Comparison of ENCODE assay signal across 10 mouse cellular contexts in the genomic region with DNA sequence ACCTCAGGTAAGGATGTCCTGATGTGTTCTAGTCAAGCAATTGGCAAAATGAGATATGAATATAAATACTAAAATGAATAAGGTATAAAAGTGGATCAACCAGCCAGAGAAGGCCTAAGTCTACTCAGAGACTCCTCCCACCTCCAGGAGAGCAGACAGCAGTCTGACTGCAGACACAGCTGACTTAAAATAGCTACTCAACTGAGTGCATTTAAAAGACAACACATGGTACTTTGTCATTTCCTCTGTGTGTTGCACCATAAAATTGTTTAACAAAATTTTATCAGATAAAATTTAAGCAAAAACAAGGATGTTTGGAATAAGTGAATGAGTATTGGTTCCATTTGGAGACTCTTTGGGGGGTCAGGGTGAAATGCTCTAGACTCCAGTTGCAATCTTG.
DNase-seq lines count a peak whose midpoint lies in the region; ATAC-seq lines count a peak whose summit lies in the region.
"Had no signal": no experiment of that assay in that cellular context is flagged by ENCODE, and none has a peak within 500 bp of the region (broad histone marks: within the 10 kb centered on the region; RNA-seq: fewer than 3 reads in every experiment).

No protein-coding gene starts in this region.

- H3K9ac ChIP-seq in forebrain, embryonic 15.5 days (replicated peaks): no peak overlapping the region
- no peak overlapping the region for H3K9ac ChIP-seq in forebrain, embryonic 12.5 days
- no peak overlapping the region for H3K9ac ChIP-seq in intestine, embryonic 14.5 days (ENCODE audit: low read length)
- no peak overlapping the region for H3K9ac ChIP-seq in intestine, embryonic 16.5 days (ENCODE audit: low read depth, low read length)
- H3K9ac ChIP-seq in neural tube, embryonic 13.5 days: no peak overlapping the region
- H3K9ac ChIP-seq in neural tube, embryonic 15.5 days (replicated peaks): no peak overlapping the region

- H3K4me1 ChIP-seq in forebrain, embryonic 15.5 days: peaks cover 6% of the 10 kb centered on the region
- peaks cover 20% of the 10 kb centered on the region for H3K4me1 ChIP-seq in forebrain, embryonic 12.5 days
- H3K4me1 ChIP-seq in intestine, embryonic 14.5 days (replicated peaks; ENCODE audit: control insufficient read depth, insufficient read depth, low read length): peaks cover 15% of the 10 kb centered on the region
- H3K4me1 ChIP-seq in intestine, embryonic 16.5 days (ENCODE audit: control insufficient read depth, insufficient read depth, low read length): peaks cover 20% of the 10 kb centered on the region
- peaks cover 17% of the 10 kb centered on the region; the same call in 1 of the 2 replicates for H3K4me1 ChIP-seq in neural tube, embryonic 13.5 days (replicated peaks)
- peaks cover 24% of the 10 kb centered on the region for H3K4me1 ChIP-seq in neural tube, embryonic 15.5 days

- no peak for DNase-seq in intestine, embryonic 14.5 days (ENCODE audit: low spot score)
- no peak for DNase-seq in neural tube, embryonic 10.5 days (ENCODE audit: extremely low spot score, low spot score)
- DNase-seq in spleen, postnatal 10 days (ENCODE audit: low spot score in 2 of 2): no peak
- DNase-seq: kidney, adult 9 months; thymus, adult 2 months had no signal

- no peaks in the 10 kb centered on the region for H3K9me3 ChIP-seq in forebrain, embryonic 15.5 days
- H3K9me3 ChIP-seq in forebrain, embryonic 12.5 days: no peaks in the 10 kb centered on the region
- no peaks in the 10 kb centered on the region for H3K9me3 ChIP-seq in intestine, embryonic 14.5 days (ENCODE audit: control insufficient read depth, low read length)
- no peaks in the 10 kb centered on the region for H3K9me3 ChIP-seq in intestine, embryonic 16.5 days (ENCODE audit: control insufficient read depth, low read length)
- H3K9me3 ChIP-seq in neural tube, embryonic 13.5 days: no peaks in the 10 kb centered on the region
- no peaks in the 10 kb centered on the region for H3K9me3 ChIP-seq in neural tube, embryonic 15.5 days (replicated peaks)

- 0 out of 2 replicates have a peak overlapping the region, but pooled peaks have one; percentile 16 for H3K27ac ChIP-seq in forebrain, embryonic 15.5 days (replicated peaks)
- H3K27ac ChIP-seq in forebrain, embryonic 12.5 days: no peak overlapping the region; the same call in 1 of the 2 replicates
- H3K27ac ChIP-seq in intestine, embryonic 14.5 days (ENCODE audit: low read depth): 0 out of 2 replicates have a peak overlapping the region, but pooled peaks have one; percentile 14
- H3K27ac ChIP-seq in intestine, embryonic 16.5 days (ENCODE audit: low read length): no peak overlapping the region
- peak overlapping the region; percentile 43; the same call in 1 of the 2 replicates for H3K27ac ChIP-seq in neural tube, embryonic 13.5 days (replicated peaks)
- H3K27ac ChIP-seq in neural tube, embryonic 15.5 days (replicated peaks): peak overlapping the region; percentile 64; the same call in 1 of the 2 replicates

- ATAC-seq in forebrain, embryonic 15.5 days (replicated peaks): no peak
- ATAC-seq in forebrain, embryonic 12.5 days (ENCODE audit: low FRiP score): no peak
- ATAC-seq in intestine, embryonic 14.5 days (replicated peaks; ENCODE audit: low FRiP score, low TSS enrichment, low read depth): no peak
- no peak for ATAC-seq in intestine, embryonic 16.5 days
- no peak for ATAC-seq in neural tube, embryonic 13.5 days (ENCODE audit: low read depth)
- ATAC-seq in neural tube, embryonic 15.5 days (ENCODE audit: low FRiP score): no peak

- no peaks in the 10 kb centered on the region for H3K36me3 ChIP-seq in forebrain, embryonic 15.5 days
- H3K36me3 ChIP-seq in forebrain, embryonic 12.5 days (replicated peaks): no peaks in the 10 kb centered on the region
- no peaks in the 10 kb centered on the region for H3K36me3 ChIP-seq in intestine, embryonic 14.5 days (ENCODE audit: control insufficient read depth, insufficient read depth, low read length)
- H3K36me3 ChIP-seq in intestine, embryonic 16.5 days (ENCODE audit: control insufficient read depth, insufficient read depth, low read length): no peaks in the 10 kb centered on the region
- H3K36me3 ChIP-seq in neural tube, embryonic 13.5 days: 0 out of 2 replicates have a peak, but pooled peaks cover 3% of the 10 kb centered on the region
- no peaks in the 10 kb centered on the region for H3K36me3 ChIP-seq in neural tube, embryonic 15.5 days

- no peaks in the 10 kb centered on the region for H3K27me3 ChIP-seq in forebrain, embryonic 15.5 days
- no peaks in the 10 kb centered on the region for H3K27me3 ChIP-seq in forebrain, embryonic 12.5 days
- H3K27me3 ChIP-seq in intestine, embryonic 14.5 days (replicated peaks; ENCODE audit: control insufficient read depth, insufficient read depth, low read length): no peaks in the 10 kb centered on the region
- no peaks in the 10 kb centered on the region for H3K27me3 ChIP-seq in intestine, embryonic 16.5 days (replicated peaks; ENCODE audit: control insufficient read depth, insufficient read depth, low read length)
- no peaks in the 10 kb centered on the region for H3K27me3 ChIP-seq in neural tube, embryonic 13.5 days
- no peaks in the 10 kb centered on the region for H3K27me3 ChIP-seq in neural tube, embryonic 15.5 days (replicated peaks)

- no peak overlapping the region for H3K4me3 ChIP-seq in forebrain, embryonic 15.5 days
- H3K4me3 ChIP-seq in forebrain, embryonic 12.5 days (replicated peaks): no peak overlapping the region
- no peak overlapping the region for H3K4me3 ChIP-seq in intestine, embryonic 14.5 days (ENCODE audit: low read depth, low read length)
- no peak overlapping the region for H3K4me3 ChIP-seq in intestine, embryonic 16.5 days (ENCODE audit: low read length)
- no peak overlapping the region for H3K4me3 ChIP-seq in neural tube, embryonic 13.5 days
- H3K4me3 ChIP-seq in neural tube, embryonic 15.5 days (replicated peaks): no peak overlapping the region

- H3K4me2 ChIP-seq in forebrain, embryonic 15.5 days (replicated peaks): no peak overlapping the region
- H3K4me2 ChIP-seq in forebrain, embryonic 12.5 days: no peak overlapping the region
- H3K4me2 ChIP-seq in intestine, embryonic 14.5 days (ENCODE audit: low read length): no peak overlapping the region
- H3K4me2 ChIP-seq in intestine, embryonic 16.5 days (ENCODE audit: low read depth, low read length): no peak overlapping the region
- H3K4me2 ChIP-seq in neural tube, embryonic 13.5 days: no peak overlapping the region
- no peak overlapping the region for H3K4me2 ChIP-seq in neural tube, embryonic 15.5 days

Comparison
In these comparisons a context has a peak if more than half of its experiments do, and no peak if none do; other contexts are left out.
1. H3K27ac ChIP-seq: peak in forebrain, embryonic 15.5 days (single experiment), intestine, embryonic 14.5 days (single experiment), neural tube, embryonic 13.5 days (single experiment) and neural tube, embryonic 15.5 days (single experiment); none in forebrain, embryonic 12.5 days (single experiment) and intestine, embryonic 16.5 days (single experiment).